Mouse (Mus musculus) olfactory bulb, adult 2 months (tissue): Measurements from ENCODE around the gene Kiz. TPM values are rescaled to one million over a fixed set of nuclear protein-coding genes. Genes with fewer than 3 reads are reported as not detected.

Experiments used
- H3K27ac ChIP-seq: fragments of 200-500 bp; 2 replicates; pipeline ENCODE4 v1.5.1; 2012; ENCODE audit warnings: low read depth, low read length; ENCODE audit not compliant: insufficient read depth
- H3K4me1 ChIP-seq: fragments of 200-500 bp; 2 replicates; pipeline ENCODE4 v1.6.1; 2012; ENCODE audit warnings: low read length; ENCODE audit not compliant: control insufficient read depth, insufficient read depth
- H3K4me3 ChIP-seq: fragments of 200-500 bp; 2 replicates; pipeline ENCODE4 v1.5.1; 2012; ENCODE audit warnings: mild to moderate bottlenecking, low read depth, low read length, moderate library complexity; ENCODE audit not compliant: insufficient read depth
- CTCF ChIP-seq: fragments of 200-500 bp; IDR thresholded peaks from 2 replicates; pipeline ENCODE4 v1.5.1; 2012; ENCODE audit warnings: low read depth, mild to moderate bottlenecking, low read length, moderate library complexity; ENCODE audit not compliant: insufficient read depth
- POLR2A ChIP-seq: fragments of 200-500 bp; IDR thresholded peaks from 2 replicates; pipeline ENCODE4 v1.6.1; 2012; ENCODE audit warnings: mild to moderate bottlenecking, low read depth, low read length, moderate library complexity; ENCODE audit not compliant: insufficient read depth
- WGBS: fragments of 180-500 bp; shearing (Covaris S2); methylation state at CpG from one replicate; pipeline ENCODE4 v1.1.7; 2018; 5-methylcytosine and 5-hydroxymethylcytosine counted together
- polyA plus RNA-seq: library from polyadenylated mRNA; stranded (reverse); fragments of >200 nt; gene quantifications from 2 replicates; pipeline ENCODE4 v1.2.4, GENCODE M21; 2012; ENCODE audit warnings: low replicate concordance; ENCODE audit not compliant: missing spikeins, insufficient read depth, insufficient read length

Gene Kiz
- polyA plus RNA-seq, 1 experiment: not detected

DNA sequence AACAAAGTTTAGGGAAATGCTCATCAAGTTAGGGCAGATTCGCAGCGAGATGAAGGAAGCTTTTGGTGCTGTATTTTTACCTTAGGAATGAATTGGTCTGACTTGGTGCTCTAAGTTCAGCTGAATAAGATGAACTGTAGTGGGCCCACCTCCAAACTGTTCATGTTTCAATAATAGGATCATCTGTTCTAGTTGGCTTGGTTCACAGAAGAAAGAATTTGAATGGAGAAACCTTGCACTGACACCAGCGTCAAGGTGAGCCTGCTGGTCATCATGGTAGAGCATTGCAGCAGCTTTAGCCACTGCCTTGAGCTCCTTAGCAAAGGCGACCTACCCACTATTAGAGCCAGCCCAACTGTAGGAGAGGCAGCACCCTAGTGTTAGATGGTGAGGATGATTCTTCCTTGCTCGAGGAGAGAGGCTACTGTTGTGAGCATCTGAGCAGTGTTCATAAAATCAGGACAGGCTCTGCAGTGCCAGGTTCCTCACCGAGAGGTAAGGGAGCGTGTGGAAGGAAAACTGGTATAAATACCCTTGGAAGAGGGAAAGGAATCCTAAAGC, 18.3 kb downstream of the Kiz start:
- TF ChIP-seq POLR2A: no peak
- no peak for TF ChIP-seq CTCF
- H3K4me1 ChIP-seq: no peaks in the 10 kb centered on the region
- WGBS: 95% methylated on average over 7 of the region's 7 CpGs
- H3K27ac ChIP-seq: no peak overlapping the region
- no peak overlapping the region for H3K4me3 ChIP-seq

DNA sequence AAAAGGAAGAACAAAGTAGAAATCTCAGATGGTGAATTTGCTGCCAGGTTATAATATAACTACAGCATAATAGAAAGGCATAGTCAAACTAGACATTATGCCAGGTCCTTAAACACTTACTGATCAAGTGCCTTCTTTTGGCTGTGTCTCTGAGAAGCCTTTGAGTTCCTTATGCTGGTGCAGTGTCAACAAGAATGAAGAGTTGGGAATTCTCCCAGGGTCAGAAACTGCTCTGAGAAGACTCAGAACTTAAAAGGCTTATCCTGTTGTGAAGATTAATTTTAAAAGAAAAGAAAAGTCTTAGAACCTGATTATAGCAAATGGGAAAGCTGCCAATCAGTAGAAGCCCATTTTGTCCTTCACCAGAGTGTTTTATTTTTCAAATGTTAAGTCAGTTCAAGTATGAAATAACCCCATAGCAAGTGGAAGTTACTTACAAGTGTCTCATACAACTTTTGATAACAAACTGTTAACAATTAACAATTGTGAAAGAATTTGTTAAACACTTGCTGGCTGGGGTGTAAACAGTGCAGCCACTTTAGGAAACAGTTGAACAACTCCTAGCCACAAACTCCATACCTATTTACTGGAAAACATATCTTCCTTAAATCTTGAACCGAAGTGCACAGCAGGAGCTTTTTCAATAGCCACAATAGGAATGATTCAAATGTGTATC, 21.9 kb downstream of the Kiz start:
- Histone ChIP-seq H3K4me3 (no peak overlapping the region), H3K4me1 (no peaks in the 10 kb centered on the region), H3K27ac (no peak overlapping the region)
- TF ChIP-seq POLR2A (no peak), CTCF (no peak)
- 78% methylated on average over 1 of the region's 1 CpGs for WGBS

DNA sequence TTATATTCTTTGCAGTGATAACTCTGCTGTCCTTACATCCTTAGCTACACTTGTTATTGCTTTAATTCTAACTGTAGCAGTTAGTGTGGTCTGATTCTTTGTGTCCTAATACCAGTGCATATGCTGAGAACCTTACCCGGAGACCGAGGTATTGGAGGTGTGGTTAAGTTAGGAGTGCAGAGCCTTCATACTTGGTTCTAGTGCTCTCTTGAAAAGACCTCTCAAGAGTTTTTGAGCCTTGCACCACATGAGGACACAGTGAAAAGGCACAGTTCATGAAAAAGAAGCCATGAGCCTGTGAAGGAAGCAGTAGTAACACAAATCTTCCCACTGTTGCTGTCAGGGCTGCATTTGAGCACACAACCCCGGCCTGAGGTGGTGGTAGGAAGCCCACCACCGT, 26.0 kb downstream of the Kiz start:
- WGBS: 94% methylated on average over 4 of the region's 4 CpGs
- Histone ChIP-seq H3K27ac (no peak overlapping the region), H3K4me1 (no peaks in the 10 kb centered on the region), H3K4me3 (no peak overlapping the region)
- no peak for TF ChIP-seq CTCF
- no peak for TF ChIP-seq POLR2A

DNA sequence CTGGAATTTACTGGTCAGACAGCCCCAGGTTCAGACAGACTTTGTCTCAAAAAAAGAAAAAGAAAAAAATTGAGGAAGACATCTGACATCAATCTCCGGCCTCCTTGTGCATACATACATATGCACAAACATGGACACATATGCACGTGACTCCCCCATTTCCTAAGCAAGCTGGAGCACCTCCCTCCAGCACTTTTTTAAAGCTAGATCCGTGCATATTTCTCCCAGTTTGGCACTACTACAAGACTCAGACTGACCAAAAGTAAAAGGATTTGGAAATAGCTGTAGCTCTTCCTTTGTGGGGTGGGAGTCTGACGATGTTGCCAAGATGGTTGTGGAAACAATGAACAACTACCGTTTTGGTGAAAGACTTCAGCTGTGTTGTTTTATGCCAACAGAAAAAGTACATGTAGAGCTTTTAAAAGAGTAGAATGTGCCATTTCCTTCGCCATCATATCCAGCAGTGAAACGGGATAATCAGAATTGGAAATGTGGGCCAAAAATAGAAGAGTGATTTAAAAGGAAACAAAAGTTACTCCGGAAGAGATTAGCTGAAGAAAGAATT, 28.7 kb downstream of the Kiz start:
- Histone ChIP-seq H3K4me3 (no peak overlapping the region), H3K4me1 (no peaks in the 10 kb centered on the region), H3K27ac (no peak overlapping the region)
- 43% methylated on average over 8 of the region's 8 CpGs for WGBS
- no peak for TF ChIP-seq POLR2A
- TF ChIP-seq CTCF: no peak

DNA sequence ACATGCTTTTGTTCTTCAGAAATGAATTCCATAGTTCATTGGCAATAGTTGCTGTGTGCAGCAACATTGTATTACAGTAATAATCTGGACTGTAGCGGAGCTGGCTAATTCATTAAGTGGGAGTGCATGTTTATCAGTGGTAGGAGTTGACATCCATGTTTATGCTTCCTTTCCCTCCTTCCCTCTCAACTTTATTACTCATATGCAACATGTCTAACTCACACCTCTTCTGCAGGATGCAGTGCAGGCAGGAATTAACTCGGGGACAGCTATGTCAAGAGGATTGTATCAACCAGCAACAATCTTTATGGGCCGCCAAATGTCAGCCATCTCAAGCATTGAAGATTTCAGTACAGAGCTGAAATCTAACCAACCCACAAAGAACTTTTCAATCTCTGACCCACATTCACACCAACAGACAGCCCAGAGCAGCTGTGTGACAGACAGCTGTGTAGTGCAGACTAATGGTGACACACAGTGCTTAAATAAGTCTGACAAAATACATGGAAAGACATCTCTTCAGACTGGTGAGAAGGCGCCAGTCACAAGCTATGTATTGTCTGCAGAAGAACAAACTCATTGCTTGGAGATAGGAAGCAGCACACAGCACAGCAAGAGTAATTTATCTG, 33.2 kb downstream of the Kiz start:
- TF ChIP-seq CTCF (no peak), POLR2A (no peak)
- WGBS: 82% methylated on average over 4 of the region's 4 CpGs
- H3K4me3 ChIP-seq: no peak overlapping the region

DNA sequence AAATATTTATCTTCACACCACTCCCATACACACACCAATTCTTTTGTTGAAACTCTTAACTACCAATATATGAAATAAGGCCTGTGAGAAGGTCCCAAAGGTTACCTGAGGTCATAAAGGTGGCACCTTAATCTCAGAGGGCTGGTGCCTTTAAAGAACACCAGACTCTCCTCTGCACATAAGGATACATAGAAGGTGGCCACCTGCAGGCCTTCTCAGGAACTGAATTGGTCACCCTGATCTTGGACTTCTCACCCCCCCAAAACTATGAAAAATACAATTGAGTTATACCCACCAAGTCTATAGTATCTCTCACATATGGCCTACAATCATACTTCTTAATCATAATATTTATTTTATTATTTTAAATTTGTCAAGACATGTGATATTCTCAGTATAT, 43.3 kb downstream of the Kiz start:
- Histone ChIP-seq H3K4me1 (no peaks in the 10 kb centered on the region), H3K27ac (no peak overlapping the region), H3K4me3 (no peak overlapping the region)
- TF ChIP-seq CTCF (no peak), POLR2A (no peak)

More for the DNA sequence above, 33.2 kb downstream of the Kiz start:
- no peaks in the 10 kb centered on the region for H3K4me1 ChIP-seq
- H3K27ac ChIP-seq: no peak overlapping the region

DNA sequence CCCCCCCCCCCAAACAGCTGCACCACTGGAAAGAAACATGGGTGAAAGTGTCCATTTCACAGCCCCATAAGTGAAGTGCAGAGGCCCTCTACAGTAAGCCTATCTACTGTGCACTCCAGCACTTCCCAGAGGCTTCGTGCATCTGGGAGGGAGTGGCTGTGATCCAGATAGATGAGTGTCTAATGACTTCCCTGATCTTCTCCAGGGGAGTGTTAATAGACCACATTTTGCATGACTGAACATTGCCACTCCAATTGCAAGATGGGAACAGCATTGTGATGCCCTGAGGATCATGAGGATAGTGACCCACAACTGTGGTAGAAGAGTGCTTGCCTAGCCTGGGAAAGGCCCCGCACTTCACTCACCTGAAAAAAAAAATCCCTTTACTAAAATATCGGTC, 60.4 kb downstream of the Kiz start:
- 91% methylated on average over 3 of the region's 3 CpGs for WGBS
- Histone ChIP-seq H3K4me1 (peaks cover 5% of the 10 kb centered on the region), H3K27ac (no peak overlapping the region), H3K4me3 (no peak overlapping the region)
- TF ChIP-seq POLR2A (no peak), CTCF (no peak)

DNA sequence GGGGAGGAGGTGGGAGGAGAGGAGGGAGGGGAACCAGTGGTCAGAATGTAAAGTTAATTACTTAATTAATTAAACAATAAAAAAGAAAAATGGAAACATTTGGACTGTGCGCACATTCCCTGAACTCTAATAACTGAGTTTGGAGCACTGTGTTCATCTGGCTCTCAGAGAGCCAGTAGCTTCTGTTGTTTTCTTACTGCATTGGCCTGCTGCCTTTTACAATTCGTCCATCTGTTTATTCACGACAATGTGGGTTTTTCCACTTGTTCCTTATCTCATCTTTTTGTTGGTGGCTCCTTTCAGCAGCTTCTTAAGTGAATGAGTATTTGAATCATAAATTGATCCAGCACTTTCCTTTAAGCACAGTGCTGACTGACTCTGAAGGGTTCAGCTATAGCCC, 62.1 kb downstream of the Kiz start:
- WGBS: 79% methylated on average over 3 of the region's 3 CpGs
- no peak overlapping the region for H3K4me3 ChIP-seq
- TF ChIP-seq CTCF: no peak
- no peak for TF ChIP-seq POLR2A
- no peak overlapping the region for H3K27ac ChIP-seq
- peaks cover 5% of the 10 kb centered on the region for H3K4me1 ChIP-seq
